Mouse (Mus musculus) G1E-ER4 (cell line): ENCODE results near the gene Actn1. TPM values are rescaled to one million over a fixed set of nuclear protein-coding genes. Genes with fewer than 3 reads are reported as not detected.

ENCODE experiments used
- GATA1 ChIP-seq: IDR thresholded peaks from one replicate; pipeline ENCODE4 v1.8.0; 2012; ENCODE audit warnings: low read length, inconsistent platforms
- polyA plus RNA-seq: library from polyadenylated mRNA; stranded (reverse); fragments of >175 nt; gene quantifications from 2 replicates; pipeline ENCODE4 v1.2.3, GENCODE M21; 2012

The Actn1 gene
- polyA plus RNA-seq, 1 experiment, result 0.49 TPM

DNA sequence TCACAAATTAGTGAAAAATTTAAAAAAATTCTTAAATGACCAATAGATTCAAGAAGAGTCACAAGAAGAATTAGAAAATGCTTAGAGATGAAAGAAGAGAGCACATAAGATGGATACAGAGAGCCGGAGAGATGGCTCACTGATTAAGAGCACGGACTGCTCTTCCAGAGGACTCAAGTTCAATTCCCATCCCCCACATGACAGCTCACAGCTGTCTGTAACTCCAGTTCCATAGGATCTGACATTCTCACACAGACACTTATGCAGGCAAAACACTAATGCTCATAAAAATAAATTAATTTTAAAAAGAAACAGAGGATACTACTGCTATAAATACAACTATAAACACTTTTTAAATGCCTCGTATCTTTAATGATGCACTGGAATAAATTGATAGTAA is 115.3 kb downstream of the Actn1 start:
- TF ChIP-seq GATA1, result no peak

DNA sequence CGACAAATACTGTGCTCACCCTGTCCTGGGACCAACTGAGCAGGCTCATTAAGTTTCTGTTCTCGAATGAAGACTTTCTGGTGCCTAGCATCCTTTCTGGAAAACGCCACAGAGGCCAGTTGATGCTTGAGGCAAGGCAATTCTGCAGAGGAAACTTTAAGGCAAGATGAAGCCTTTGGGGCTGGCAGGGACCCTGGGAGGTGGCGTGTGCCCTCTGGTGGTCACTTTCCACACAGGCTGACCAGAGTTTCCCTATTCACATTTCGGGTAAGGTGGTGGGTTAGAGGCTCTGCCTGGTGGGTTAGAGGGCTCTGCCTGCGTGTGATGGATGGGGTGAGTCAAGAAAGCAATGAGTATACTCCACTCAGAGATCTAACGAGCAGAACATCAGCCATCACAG is 118.7 kb downstream of the Actn1 start:
- TF ChIP-seq GATA1, result no peak

DNA sequence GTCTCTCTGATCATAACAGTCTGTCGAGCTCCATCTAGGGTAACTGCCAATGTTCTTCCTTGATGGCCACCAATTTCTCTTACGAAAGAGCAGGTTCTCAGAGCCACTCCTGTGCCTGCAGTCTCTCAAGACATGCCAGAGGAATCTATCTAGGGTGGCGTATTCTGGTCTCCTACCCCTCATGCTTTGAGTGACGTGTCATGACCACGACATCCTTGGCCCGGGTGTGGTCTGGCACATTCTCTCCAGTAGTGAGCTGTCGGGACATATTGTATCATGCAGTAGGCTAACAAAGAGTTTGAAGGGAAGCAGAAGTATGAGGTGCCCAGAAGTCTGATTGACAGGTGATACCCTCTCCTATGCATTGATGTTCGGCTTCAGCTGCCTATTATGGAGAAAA is 119.2 kb downstream of the Actn1 start:
- TF ChIP-seq GATA1, result no peak

DNA sequence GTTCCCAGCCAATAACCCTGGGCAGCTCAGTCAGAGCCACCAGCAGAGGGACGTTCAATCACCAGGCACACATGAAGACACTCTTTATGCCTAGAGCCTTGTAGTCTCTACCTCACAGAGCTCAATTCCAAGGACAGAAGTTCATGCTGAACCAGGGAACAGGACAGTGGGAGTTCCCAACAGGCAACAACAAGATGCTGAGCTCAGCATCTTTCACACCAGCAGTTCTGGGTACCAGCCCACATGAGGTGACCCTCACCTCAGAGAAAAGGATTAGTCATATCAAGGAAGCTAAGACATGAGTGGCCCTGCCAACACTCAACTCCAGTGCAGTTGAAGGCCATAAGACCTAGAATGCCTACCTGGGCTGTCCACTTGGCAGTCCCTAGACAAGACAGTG is 122.4 kb downstream of the Actn1 start:
- no peak for TF ChIP-seq GATA1

DNA sequence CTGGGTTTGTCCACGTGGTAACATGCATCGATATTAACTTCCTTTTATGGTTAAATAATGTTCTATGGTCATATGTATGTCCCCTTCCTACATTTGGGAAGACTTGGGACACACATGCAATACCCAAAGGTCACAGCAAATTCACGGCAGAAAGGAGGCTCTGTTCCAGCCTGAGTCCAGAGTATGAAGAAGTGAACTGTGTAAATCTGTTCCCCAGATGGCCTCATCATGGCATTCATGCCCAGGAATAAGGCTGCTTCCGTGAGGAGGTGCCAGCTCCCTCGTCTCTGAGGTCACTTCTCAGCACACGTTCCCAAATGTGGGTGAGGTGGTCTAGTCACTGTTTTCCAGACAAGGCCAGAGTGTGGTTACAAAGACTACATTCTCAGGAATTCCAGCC is 122.9 kb downstream of the Actn1 start:
- no peak for TF ChIP-seq GATA1

DNA sequence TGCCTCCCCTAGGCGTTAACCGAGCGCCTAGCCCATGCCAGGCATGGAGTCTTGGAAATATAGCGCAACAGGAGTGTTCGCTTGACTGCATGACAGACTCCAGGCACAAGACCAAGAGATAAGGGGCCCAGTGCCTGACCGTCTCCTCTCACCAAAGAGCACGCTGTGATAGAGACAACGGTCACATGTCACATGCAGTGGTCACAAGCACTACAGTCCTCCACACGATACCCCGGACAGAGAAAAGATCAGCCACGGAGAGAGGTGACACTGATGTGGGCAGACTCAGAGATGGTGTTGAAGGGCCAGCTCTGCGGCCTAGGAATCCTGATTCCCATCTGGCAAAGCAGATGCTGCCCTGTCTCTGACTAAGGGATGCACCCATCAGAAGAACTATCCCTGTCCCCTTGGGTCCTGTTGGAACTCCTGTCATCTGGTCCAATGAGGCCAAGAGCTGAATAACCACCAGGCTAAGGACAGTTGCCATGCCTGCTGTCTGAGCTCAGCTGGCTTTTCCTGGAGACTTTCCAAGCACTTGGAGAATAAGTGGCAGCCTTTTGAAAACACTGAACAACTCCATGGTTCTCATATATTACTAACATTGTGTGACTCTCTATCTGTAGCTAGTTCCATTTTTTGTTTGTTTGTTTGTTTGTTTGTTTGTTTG is 123.8 kb downstream of the Actn1 start:
- TF ChIP-seq GATA1, result no peak

DNA sequence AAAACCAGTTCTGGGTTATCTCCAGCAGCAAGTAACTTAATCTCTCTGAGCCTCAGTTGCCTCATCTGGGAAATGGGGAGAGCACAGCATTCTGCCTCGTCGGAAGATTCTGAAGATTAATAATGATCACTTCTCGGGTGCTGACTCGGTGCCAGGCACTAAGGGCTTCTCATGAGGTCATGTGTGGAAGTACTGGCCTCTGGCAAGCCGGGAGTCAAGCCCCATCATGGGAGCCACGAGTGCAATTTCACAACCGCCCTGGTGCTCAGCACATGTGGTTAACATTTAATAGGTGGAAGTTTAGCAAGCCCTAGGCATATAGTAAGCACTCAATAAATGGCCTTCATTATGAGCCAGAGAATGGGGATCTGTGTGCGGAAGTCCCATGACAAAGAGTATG is 125.0 kb downstream of the Actn1 start:
- TF ChIP-seq GATA1, result no peak

DNA sequence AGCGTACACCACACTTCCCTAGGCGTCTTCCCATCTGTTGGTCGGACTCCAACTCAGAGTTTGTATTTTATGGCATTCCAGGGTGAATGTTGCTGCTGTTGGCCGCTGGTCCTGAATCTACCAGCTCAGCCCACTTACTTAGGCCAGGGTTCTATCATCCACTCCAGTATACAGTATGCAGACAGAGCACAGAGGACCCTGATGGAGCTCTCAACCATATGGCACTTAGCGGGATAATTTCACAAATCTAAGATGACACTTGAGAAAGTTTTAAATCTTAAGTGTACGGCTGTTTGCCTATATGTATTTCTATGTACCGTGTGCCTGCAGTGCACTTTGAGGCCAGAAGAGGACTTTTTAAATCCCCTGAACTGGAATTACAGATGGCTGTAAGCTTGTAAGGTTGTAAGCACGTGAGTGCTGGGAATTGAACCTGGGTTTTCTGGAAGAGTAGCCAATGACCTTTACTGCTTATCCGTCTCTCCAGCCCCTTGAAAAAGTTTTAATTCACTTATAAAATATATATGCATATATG is 127.1 kb downstream of the Actn1 start:
- no peak for TF ChIP-seq GATA1

DNA sequence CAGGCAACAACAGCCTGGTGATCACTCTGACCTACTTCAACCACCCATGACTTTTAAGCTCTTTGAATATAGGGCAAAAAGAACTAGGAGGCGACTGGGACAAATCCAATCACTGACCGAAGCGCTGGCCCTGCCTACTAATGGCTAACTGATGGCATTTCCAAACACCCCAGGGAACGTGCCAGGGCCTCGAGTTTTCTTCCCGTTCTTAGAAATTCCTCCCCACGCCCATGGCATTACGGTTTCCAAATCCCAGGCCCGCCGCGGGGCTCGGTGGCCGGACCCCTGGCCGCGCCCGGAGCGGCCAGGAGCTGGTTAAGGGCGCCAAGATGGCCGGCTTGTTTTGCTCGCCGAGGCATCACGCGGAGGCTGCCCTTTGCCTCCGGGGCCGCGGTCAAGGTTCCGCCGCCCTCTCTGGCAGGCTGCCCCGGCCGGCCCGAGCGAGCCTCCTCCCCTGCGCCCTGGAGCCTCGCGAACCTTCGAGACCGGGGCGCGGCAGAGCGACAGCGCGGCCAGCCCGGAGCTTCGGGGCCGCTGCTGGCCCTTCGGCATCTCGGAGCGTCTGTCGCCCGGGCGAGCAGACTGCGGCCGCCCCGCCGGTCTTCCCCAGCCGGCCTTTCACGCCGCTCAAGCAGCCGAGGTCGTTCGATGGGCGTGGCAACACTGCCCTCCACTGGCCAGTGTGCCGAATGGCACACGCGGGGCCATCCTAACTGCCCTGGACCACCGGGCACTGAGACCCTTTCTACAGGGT is 127.7 kb downstream of the Actn1 start:
- TF ChIP-seq GATA1, result no peak

DNA sequence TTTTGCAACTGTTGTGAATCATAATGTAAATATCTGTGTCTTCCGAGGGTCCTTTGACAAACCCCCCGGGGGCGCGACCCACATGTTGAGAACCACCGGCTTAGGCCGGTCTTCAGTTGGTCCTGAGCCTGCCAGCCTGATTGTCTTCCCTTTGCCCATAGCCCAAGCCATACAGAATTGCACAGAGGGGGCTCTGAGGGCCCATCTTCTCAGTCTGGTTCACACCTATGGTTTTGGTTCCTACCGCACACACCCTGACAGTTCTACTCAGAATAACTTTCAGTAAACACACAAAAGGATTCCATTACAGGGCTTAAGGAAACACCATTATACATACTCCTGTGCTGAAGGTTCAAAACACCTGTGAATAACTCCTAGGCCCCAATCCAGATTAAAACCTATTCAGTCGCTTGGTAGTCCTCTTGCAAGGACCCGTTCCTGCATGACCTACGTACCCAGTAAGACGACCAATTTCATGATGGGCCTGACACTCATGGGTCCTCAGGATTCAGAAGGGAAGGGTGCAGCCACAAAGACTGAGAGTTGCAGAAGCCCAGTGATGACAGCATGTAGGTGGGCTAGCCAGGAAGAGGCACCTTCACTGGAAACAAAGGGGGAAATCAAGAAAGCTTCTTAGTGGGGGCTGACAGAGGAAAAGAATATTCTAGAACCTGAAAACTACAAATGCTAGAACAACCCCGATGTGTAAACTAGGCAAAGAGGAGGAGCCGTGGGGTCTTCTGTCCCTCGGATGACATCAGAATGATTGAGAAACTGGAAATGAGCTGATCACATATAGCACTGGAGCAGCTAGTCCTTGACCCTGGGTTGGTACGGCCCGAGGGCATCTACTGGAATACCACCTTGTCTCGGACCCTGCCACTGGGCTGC is 128.6 kb downstream of the Actn1 start:
- TF ChIP-seq GATA1, result no peak

DNA sequence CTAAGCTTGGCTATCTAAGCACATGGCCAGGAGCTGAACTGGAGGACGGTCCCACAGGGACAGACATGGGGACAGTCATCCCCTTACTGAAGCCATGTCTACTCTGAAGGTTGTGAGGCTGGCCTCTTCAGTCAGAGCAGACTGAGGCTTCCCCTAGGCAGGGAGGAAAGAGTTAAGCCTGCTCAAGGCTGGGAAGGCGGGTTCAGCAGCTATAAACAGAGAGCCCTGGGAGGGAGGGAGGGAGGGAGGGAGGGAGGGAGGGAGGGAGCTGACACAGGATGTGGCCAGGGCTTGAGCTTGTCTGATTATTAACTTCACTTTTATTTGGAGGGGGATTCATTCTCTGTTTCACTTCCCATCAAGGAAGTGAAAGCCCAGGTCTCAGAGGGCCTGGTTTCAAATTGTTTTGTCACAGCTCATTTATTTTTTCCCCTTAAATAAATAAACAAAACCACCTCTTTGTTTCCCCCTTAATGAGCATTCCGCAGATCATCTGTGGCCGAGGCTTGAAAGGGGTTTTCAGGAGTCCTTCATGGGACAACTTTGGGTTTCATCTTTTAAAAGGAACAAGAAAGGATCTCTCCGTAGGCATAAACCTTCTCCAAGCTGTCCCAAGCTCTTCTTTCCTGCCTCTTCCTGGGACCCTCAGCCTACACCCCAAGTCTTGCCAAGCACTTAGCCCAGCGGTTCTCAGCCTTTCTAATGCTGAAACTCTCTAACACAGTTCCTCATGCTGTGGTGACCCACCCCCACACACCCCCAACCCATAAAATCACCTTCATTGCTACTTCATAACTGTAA is 129.4 kb downstream of the Actn1 start:
- no peak for TF ChIP-seq GATA1

DNA sequence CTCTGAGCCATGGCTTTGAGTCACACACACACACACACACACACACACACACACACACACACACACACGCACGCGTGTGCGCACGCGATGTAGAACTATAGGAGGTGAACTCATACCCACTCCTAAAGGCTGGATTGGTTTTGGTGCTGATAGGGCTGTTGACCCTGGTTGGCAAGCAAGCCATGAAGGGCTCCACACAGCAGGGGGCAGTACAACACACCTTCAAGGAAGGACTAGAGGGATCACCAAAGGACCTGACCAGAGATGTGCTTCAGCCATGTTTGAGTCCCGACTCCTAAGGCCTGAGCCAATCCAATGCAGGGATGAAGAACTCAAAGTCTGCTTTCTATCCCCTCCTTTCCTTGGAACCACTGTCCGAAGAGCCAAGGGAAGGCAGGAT is 130.6 kb downstream of the Actn1 start:
- TF ChIP-seq GATA1, result no peak

DNA sequence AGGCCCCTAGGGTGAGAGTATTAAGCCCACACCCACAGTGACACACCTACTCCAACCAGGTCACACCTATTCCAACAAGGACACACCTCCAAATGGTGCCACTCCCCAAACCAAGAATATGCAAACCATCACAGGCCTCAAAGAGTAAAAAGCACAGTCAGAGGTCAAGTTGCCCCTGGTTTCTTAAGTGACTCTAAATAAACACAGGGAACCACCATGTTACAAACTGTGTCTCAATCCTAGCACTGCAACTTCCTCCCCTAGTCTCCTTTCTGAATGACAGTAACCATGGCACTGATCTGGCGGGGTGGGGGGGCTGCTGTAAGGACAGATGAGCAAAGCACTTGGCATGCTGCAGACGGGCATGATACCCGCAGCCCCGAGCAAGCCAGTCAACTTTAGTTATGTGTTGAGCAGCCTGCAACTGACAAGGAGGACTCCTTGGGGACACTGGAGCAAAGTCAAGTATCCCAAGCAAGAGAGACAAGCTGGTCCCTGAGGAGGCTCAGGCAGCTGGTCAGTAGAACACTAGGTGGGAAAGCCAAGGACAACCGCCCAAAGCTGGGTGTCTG is 132.9 kb downstream of the Actn1 start:
- no peak for TF ChIP-seq GATA1

DNA sequence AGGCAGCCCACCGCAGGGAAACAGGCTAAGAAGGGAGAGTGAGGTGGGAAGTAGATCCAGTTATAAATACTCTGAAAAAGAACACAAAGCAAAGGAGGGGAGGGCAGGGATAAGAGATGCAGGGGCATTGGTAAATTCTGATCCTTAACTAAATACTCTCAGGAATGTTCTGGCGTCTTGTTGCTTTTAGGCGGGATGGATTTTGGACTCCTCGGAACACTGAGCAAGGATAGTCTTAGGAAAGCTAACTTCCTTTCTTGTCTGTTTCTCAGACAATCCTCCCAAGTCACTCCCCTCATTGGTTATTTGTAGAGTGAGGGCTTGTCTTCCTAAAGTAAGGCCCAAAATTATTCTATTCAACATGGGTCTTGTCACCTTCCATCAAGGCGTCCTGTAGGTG is 134.9 kb downstream of the Actn1 start:
- TF ChIP-seq GATA1, result no peak

DNA sequence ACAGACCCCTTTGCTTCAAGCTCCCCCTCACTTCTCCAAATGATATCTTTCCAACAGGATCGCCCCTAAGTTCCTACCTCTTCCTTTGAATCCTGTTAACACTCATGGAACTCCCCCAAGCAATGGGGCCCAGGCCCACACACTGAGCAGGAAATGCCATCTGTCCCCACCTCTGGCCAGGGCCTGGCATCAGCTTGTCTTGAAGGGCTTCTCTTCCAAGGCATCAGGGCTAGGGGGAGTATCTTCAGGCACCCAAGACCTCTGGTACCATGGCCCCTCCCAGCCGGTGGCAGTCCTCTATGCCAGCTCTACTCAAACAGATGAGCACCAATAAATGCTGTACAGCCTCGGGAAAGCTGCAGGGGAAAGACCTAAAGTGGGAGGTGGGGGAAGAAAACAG is 135.4 kb downstream of the Actn1 start:
- no peak for TF ChIP-seq GATA1

DNA sequence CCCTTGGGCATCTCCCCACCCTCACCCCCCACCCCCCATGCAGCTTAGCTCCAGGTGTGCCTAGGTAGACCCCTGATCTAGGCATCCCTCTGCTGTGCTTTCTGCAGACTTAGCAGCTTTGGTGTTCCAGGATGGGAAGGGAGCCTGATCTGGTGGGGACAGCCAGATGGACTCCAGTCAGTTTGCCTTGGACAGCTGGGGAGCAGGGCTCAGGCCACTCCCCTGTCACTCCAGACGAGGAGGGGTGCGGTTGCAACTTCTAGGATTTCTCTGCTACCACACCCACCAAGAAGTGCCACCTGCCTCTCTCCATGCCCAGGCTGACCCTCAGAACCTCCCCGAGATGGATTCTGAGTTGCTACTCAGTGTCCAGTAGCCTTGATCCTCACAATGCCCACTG is 136.0 kb downstream of the Actn1 start:
- TF ChIP-seq GATA1, result no peak
